Mouse (Mus musculus) cerebellum, adult 18-20 months (tissue): ENCODE results near the gene Acot7.

Experiments used
- DNase-seq, 2 experiments: peaks; one replicate each; pipeline ENCODE4 v3.0.0; 2021

Gene Acot7

DNA sequence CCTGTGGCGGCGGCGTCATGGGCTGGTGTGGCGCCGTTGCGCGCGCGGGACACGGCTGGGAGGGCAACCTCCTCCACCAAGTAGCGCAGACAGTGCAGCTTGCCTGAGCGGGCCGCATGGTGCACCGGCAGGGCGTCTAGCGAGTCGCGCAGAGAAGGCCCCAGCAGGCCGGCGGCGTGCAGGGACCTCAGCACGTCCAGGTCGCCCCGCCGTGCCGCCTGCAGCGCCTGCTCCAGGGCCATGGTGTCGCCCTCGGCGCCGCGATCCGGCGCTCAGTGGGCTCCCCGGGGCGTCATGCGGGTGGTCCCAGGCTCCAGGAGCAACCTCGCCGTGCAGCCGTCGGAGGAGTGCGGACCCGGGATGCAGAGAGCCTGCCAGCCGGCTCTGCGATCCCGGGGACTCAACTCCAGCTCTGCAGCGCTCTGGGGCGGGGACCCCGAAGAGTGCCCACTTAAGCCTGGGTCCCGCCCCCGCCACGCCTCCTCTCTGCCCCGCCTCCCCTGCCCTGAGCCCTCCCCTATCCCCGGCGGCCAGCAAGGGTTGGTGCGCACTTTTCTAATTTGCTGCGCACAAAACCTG, 25.9 kb upstream of the Acot7 start, which contains the start of gene Espn:
Espn (minus strand) TSS at position 406 of the 579 bp plus-strand sequence.
- no peak for DNase-seq

DNA sequence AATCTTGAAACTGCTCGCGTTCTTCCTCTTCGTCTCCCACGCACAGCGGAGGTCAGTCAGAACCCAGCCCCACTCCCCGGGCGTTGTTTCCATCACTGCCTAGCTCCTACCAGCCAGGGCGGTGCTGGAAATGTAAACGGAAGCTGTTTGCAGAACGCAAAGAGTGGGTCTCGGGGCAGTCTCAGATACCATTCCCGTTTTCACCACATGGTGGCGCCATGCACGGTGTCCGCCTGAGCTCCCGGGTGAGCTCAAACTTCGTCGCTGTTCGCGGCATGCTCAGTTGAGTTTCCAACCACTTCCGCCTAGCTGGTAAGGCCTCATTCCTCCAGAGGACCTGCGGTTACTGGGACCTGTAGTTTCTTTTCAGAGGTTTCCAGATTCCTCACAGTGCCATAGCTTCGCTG, 24.2 kb upstream of the Acot7 start:
- DNase-seq, result peak; percentile 67 to 77

DNA sequence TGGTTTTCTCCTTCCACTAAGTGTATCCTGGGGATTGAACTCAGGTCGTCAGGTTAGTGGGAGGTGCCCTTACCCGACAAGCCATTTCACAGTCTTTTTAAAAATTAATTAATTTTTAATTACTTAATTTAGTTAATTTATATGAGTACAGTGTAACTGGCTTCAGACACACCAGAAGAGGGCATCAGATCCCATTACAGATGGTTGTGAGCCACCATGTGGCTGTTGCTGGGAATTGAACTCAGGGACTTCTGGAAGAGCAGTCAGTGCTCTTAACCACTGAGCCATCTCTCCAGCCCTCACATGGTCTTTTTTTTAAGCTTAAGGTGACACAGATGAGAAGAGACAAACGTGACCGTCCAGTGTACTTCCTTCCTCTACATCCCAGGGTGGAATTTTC, 22.9 kb upstream of the Acot7 start:
- no peak for DNase-seq

DNA sequence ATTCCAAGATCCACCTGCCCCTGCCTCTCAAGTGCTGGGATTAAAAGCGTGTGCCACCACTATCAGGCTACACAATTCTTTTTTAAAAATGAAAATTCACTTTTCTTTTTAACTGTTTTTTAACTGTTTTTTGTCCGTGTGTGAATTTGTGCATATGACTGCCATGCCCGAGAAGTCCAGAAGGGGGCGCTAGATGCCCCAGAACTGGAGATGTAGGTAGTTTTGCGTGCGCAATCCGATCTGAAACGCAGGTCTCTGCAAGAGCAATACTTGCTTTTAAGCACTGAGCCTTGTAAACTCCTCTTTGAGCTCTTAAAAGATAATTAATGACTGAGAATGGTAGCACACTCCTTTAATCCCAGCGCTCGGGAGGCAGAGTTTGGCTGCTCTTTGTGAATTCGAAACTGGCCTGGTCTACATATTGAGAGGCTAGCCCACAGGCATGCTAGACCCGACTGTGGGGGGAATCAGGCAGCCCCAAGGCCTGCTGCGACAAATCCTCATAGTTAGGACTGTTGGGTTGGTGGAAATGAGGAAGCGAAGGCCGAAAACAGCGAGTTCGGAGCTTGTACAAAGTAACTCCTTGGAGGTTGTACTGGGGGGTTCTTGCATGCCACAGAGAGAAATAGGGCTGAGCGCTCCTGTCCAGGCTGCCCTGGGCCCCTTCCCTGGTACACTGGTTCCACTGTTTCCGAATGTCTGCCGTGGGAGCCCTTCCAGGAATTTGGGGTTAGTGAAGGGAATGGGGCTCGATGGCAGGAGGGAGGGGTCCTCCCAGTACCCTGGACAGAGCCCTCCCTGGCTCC, 20.0 kb upstream of the Acot7 start:
- DNase-seq, result peak; percentile 48 to 68

DNA sequence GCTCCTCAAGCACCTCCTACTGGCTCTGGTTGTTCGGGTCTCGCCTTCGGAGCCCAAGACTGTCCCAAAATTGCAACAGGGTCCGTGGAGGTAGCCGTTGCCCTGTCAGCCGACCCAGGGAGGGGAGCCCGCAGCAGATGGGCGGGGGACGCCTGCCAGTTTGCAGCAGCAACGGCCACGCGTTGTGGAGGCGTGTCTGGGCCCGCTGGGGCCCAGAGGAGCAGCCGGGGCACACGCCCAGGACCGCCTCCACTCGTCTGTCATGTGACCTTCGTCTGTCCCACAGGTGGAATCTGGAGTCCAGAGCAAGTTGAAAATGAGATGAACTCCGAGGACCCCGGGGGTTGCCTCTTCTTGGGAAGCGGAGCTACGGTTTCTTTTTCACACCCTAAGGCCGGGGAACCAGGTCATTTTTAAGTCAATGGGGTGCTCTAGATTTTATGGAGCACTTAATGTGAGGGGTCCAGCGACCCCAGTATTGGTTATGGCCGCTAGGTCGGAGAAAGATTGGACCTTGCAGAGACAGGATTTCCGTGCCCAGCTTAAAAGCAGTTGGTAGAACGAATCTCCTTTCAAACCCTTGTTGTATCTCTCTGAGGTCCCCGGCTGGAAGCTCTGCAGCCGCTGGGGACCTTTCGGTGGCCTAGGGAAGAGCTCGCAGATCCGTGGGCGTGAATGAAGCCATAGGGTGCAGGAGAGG, 19.2 kb upstream of the Acot7 start, which contains the start of gene Hes2:
Hes2 (plus strand) TSS at position 283 of the 700 bp plus-strand sequence.
- DNase-seq, result no peak

DNA sequence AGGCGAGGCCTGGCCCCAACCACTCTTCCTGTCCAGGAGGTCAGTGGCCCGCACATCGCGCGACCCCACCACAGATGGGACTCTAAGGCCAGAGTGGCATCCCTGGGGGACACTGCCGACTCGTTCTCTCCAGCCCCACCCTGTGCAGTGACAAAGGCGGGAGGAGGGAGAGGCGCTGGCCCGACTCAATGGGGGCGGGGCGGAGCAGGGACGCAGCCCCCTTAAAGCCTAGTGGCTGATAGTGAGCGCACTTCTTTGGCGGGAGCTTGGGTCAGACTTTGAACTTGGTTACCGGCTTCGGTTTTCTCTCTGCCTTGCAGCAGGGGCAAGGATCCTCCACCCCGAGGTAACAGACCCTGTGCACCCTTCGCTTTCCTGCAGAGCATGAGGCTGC, 18.7 kb upstream of the Acot7 start:
- DNase-seq, result no peak

DNA sequence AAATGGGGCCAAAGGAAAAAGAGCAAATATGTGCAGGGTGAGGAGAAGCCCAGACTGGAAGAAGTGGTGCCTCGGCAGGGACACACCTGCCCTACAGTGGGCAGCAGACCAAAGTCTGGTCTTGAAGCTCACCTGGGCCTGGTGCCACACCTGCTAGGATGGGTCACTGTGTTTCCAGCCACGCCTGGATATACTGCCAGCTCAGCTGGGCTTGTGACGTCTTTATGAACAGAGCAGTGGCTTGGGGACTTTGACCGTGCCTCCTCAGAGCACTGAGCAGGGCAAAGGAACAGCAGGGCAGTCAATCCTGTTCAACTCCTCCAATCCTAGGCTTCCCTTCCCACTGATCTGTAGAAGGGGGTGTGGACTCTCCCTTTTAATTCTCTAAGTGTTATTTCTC, 17.2 kb upstream of the Acot7 start:
- DNase-seq, result no peak

DNA sequence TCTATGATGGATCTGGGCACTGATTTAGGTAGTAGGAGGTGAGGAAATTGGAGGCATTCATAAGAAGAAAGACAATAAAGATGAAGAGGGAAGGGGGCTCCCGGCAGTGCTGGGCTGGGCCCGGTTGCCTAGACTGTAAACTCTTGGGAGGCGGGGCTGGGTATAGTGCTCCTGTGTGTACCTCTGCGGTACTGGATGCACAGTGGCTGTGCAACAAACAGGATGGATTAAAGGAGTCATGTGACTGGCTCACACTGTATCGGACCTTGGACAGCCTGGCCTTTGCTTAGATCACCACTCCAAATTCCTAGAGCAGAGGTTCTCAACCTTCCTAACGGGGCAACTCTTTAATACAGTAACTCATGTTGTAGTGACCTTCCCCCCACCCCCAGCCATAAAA, 16.3 kb upstream of the Acot7 start:
- DNase-seq, result no peak

DNA sequence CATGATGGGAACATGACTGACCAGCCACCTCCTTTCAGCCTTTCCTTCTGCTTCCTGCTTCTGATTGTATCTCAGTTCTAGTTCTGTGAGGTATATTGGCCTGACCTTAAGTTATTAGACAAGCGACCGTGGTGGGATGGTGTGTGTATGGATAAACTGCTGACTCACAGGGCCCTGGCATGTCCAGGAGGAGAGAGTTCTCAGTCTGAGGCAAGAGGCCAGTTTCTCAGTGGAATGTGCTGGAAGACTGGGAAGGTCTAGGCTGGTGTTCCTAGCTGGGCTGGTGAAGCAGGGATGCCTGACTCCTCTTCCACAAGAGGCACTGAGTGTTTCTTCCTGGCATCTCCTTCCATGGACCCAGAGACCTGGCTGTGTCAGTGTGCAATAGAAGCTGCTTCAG, 15.2 kb upstream of the Acot7 start:
- no peak for DNase-seq

DNA sequence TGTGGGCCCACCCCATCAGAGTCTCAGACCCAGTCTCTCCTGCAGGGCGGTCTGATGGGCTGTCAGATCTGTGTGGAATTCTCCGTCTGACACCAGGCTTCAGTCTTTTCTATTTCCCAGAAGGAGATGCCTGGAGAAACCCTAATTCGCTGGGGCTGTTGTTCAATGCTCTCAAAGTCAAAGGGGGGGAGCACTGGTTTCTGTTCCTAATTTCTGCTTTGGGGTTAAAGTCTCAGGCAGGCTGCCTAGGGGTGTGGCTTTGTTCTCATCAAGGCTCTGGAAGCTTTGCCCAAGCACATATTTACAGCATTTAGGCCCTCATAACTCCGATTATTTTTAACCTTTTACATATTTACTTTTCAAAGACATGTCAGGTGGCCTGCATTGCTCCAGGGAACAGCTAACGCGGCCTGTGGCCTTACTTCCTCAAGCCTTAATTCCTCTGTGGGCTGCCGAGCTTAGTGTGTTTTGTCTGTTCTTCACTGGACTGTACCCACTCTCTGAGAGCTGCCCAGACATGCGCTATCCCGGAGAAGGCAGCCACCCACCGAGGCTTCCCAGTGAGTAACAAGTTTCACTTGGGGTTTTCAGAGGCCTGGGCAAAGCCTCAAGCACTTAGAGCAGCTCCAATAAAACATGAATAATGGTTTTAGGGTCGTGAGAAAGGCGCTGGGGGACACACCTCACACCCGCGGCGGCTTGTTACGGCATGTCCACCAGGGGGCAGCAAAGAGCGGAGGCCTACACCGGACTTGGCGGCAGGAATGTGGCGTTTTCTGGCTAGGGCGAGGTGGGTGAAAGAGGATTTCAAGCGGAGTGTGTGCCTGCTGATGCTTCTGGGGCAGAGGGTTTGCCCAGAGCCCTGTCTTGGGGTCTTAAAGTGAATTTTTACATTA, 12.7 kb upstream of the Acot7 start:
- peak; percentile 74 to 84 for DNase-seq

DNA sequence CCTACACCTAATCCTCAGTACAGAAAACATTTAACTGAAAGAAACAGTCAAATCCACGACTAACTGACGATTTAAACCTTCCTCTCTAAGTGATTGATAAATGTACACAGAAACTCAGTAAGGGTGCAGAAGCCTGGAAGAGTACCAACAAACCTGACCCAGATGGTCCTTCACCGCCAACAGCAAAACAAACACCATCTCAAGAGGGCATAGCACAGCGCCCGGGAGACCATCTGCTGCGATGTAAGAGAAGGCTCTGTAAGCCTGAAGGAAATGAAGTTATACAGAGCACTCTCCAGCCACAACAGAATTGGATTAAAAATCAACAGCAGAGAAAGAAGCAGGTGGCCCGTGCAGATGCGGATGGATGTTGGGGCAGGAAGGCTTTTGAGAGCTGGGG, 9.9 kb upstream of the Acot7 start:
- DNase-seq, result no peak

DNA sequence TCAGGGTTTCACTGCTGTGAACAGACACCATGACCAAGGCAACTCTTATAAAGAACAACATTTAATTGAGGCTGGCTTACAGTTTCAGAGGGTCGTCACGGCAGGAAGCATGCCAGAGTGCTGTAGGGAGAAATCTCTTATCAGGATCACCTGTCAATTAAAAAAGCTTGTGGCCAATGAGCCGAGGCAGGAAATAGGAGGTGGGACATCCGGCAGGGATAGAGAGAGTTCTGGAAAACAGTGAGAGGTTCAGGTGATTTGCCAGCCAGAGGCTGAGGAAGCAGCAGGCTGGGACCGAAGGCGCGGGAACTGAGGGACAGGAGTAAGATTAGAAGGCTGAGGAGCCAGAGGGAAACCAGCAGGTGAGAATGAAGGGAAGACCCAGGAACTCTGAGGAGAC, 8.8 kb upstream of the Acot7 start:
- no peak for DNase-seq

DNA sequence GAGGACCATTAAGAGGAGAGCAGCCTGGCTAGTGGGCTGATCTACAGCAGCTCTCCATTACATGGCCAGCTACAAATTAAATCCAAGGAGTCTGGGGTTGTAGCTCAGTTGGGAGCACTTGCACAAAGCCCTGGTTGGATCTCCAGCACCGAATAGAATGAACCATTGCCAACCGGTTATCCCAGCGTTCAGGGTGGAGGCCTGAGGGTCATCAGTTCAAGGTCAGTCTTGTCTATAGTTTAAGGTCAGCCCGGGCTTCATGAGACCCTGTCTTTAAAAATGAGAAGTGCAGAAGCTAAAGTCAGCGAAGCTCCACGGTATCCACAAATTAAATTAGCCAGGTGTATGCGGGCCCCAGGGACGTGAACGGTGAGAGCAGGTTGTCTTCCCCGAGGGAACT, 7.6 kb upstream of the Acot7 start:
- DNase-seq, result no peak

DNA sequence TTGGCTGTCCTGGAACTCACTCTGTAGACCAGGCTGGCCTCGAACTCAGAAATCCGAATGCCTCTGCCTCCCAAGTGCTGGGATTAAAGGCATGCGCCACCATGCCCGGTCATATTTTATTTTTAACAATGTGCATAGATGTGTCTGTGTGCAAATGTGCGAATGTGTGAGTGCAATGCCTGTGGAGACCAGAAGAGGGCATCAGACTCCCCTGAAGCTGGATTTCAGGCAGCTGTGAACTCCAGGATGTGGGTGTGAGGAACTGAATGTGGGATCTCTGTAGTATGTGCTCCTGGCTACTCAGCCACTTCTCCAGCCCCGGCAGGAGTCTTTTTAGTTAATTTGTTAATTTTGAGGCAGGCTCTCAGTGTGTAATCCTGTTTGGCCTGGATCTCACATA, 6.4 kb upstream of the Acot7 start:
- DNase-seq, result no peak

DNA sequence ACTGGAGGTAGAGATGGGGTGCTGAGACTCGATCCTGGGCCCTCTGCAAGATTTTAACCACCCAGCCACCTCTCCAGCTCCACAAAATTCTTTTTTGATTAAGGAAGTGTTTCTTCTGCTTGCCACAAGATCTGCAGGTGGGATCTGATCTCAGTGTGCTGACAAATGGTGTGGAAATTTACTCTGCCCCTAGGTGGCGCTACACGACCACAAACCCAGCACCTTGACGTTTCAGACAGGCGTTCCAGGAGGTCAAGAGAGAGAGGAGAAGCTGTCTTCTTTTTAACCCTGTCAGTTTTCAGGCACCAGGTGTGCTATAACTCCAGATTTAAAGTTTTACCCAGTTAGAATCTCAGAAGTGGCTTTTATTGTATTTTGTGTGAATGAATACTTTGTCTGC, 4.9 kb upstream of the Acot7 start:
- DNase-seq, result peak; percentile 79 to 91

DNA sequence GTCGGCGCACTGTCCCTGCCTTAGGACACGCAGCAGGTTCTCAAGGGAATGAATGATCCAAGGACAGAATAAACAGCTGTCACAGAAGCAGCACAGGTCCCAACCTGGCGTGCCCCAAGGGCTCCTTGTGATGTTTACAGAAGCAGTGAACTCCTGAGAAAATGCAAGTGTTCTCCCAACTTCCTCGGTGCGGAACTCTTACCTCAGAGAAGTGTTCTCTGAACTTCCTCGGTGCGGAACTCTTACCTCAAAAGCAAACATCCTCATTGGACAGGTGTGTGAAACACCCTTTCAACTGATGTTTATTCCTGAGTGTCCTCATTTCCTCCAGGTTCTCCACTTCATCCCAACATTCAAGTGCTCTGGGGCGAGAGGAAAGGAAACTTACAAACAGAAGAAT, 4.0 kb upstream of the Acot7 start:
- DNase-seq, result no peak

DNA sequence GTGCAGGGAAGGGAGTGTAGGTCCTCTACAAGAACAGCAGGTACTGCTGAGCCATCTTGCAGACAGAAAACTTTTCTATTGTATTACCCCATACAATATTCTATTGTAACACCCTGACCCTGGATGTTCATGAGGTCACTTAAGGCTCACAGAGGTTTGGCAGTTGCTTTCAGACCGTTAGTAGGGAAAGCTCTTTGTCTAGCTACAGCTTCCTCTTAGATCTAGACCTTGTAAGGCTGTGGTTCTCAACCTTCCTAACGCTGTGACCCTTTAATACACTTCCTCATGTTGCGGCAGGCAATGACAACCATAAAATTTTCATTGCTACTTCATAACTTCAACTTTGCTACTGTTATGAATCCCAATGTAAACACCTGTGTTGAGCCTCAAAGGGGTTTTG, 1.3 kb upstream of the Acot7 start:
- DNase-seq, result no peak

DNA sequence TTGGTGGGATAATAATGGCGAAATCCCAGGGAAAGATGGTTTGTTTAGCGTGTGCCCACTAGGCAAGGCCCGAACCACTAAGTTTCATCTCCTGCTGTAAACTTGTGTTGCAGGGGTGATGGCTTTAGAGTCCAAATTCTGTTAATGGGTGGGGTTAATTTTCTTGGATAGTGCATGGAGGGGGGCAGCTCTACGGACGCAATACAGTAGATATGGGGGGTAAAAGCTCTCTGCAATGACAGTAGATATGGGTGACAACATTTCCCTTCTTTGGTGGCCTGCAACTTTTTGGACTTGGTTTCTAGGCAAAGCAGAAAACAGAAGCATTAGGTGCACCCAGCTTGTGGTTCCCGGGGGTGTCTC, 779 bp upstream of the Acot7 start:
- DNase-seq, result no peak

DNA sequence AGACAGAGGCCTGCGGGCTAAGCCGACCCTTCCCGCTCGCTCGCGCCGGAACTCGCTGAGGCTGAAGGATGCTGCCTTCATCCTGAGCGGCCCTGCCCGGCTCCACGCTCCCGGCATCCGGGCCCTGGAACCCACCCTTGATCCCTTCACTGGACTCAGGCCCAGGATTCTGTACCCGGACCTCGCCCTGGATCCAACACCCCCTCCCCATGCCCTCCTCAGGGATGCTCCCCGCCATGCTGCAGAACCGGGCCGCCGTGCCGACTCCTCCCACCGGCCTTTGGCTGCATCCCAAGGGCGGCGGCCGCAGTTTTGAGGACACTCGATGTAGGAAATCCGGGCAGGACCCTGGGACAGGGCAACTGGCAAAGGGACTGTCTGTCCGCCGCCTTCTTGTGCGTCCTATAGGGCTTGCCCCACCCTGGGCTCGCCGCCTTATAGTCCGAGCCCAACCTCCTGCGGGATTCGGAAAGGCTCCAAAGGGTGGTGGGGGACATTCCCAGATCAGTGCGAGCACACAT, 470 bp downstream of the Acot7 start:
- peak; percentile 71 to 80 for DNase-seq

DNA sequence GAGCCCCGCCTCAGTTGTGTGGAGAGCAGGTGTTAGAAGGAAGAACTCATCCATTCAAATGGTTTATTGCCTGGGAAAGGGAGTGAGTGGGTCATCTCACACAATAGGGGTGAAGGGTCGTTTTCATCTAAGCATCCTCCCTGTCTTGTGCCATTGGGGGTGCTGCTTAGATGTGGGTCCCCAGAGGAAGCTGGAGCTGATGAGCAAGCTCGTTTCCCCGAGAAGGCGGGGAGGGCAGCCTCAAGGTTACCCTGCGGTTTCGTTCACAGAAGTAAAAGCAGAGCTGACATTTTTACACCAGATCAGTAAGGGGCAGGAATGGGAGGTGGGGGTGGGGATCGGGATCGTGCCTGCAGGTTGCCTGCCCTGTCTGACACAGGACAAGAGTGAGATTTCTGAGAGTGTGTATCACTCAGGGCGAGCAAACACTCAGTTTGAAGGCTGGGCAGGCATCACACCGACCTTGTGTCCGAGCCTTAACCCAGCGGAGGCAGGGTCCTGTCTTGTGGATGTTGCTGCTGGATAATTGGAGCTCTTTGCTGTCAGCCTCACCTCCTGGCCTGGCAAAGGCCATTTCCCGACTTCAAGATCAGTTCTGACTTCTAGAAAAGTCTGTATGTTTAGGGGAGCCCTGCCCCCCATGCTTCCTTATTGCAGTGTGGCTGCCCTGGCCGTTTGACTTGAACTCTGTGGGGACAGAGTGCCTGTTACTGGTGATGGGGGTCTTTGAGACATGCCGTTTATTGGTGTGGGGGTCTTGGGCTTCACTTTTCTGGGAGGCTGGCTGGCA, 1.2 kb downstream of the Acot7 start:
- DNase-seq, result peak in 1 of 2 experiments; percentile 39

DNA sequence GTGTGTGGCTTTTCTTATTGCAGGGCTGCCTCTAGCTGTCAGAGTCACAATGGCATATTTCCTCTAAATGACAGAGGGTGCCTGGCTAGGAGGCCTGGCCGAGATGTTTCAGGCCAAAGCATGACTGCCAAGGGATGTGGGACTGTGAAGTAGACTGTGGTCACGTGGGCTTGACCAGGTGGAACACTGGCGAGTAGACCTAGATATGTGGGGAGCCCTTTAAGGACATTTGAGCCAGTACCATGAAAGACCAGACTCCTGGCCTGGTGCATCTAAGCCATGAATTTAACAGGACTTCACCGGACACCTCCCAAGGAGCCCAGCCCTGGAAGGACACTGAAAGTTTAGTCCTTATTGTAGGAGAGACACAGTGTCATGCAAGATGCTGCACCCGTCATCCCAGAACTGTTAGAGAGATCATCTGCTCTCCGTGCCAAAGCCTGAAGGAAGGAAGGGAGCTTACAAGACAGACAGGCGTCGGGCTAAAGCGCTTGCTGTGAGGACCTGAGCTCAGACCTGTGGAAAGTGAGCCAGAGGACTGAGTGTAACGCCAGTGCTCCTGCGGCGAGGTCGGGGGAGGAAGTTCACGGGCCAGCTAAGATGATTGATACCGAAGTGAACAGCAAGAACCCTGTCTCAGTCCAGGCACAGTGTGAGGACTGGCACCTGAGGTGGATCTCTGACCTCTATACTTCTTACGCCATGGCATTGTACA, 2.2 kb downstream of the Acot7 start:
- peak; percentile 77 to 89 for DNase-seq
